ENCODE assay signal across 8 mouse cellular contexts in genomic region chr2:154855383-154855782, GRCm38 (mm10). TPM values are rescaled to one million over a fixed set of nuclear protein-coding genes. Genes with fewer than 3 reads are reported as not detected.
DNase-seq lines count a peak whose midpoint lies in the region; ATAC-seq and TF ChIP-seq lines count a peak whose summit lies in the region.

No protein-coding gene starts in this region.

- dilution Hi-C loops in CH12.LX (cut with MboI; ENCODE audit: extremely low pct_ligation_motif_present, extremely low pct_unique_long_range_greater_than_20kb, low sequenced_read_pairs): no loop called here

- H3K79me2 ChIP-seq in CH12.LX (replicated peaks; ENCODE audit: control insufficient read depth, extremely low read depth, insufficient read depth, poor library complexity, severe bottlenecking): peaks cover 16% of the 10 kb centered on the region

- peak; percentile 14 to 87; a peak in 2 of 4 replicates for TF ChIP-seq CTCF in CH12.LX (conservative IDR thresholded peaks at IDR 0.05 in 1 of 2, IDR thresholded peaks at IDR 0.05 in 1 of 2; ENCODE audit: low read depth in 2 of 2, low read length in 2 of 2)

- TF ChIP-seq POLR2A in CH12.LX (IDR thresholded peaks at IDR 0.05; ENCODE audit: low read depth, low read length): no peak

- peak; percentile 68 for DNase-seq in hindbrain, embryonic 11.5 days (ENCODE audit: low spot score)
- DNase-seq in CH12.LX (ENCODE audit: extremely low read depth): peak; percentile 58
- peak; percentile 24 for DNase-seq in c-Kit-positive CD71-negative TER-119-negative erythroid progenitor cells, embryonic 14.5 days (ENCODE audit: low read depth)
- DNase-seq in gastrocnemius, adult 8-10 months (ENCODE audit: low spot score in 2 of 2): peak; percentile 24 to 37
- peak; percentile 57 for DNase-seq in layer of hippocampus, adult 9-11 months
- DNase-seq in ovary, adult 18-20 months (ENCODE audit: low spot score): no peak

- H3K9me3 ChIP-seq in hindbrain, embryonic 11.5 days (ENCODE audit: control insufficient read depth, low read length): no peaks in the 10 kb centered on the region
- no peaks in the 10 kb centered on the region for H3K9me3 ChIP-seq in hindbrain, embryonic 13.5 days
- peaks cover 3% of the 10 kb centered on the region for H3K9me3 ChIP-seq in CH12.LX (replicated peaks; ENCODE audit: low read length)

- H3K27me3 ChIP-seq in hindbrain, embryonic 11.5 days (ENCODE audit: control insufficient read depth, insufficient read depth, low read length): no peaks in the 10 kb centered on the region
- no peaks in the 10 kb centered on the region for H3K27me3 ChIP-seq in hindbrain, embryonic 13.5 days
- no peaks in the 10 kb centered on the region for H3K27me3 ChIP-seq in CH12.LX (replicated peaks)

- no peak for ATAC-seq in hindbrain, embryonic 11.5 days (ENCODE audit: low FRiP score)
- ATAC-seq in hindbrain, embryonic 13.5 days (ENCODE audit: low FRiP score): no peak
- ATAC-seq in neutrophil, adult 5-6 weeks (ENCODE audit: extremely low read depth, insufficient number of reproducible peaks, low FRiP score, poor library complexity, severe bottlenecking): peak; percentile 51; the same call in 1 of the 2 replicates

- 100% methylated on average over 1 of the region's 1 CpGs for WGBS in hindbrain, embryonic 11.5 days
- 92% methylated on average over 1 of the region's 1 CpGs for WGBS in hindbrain, embryonic 13.5 days

- H3K27ac ChIP-seq in hindbrain, embryonic 11.5 days (ENCODE audit: low read depth, low read length): no peak overlapping the region
- H3K27ac ChIP-seq in hindbrain, embryonic 13.5 days: no peak overlapping the region
- no peak overlapping the region for H3K27ac ChIP-seq in CH12.LX (ENCODE audit: insufficient read depth, low read depth)

- TF ChIP-seq RAD21 in CH12.LX (IDR thresholded peaks at IDR 0.05; ENCODE audit: low read depth, low read length): peak; percentile 85

- no peak for TF ChIP-seq EP300 in CH12.LX (IDR thresholded peaks at IDR 0.05; ENCODE audit: low read length)

- H3K4me2 ChIP-seq in hindbrain, embryonic 11.5 days (replicated peaks; ENCODE audit: low read depth, low read length): no peak overlapping the region
- no peak overlapping the region for H3K4me2 ChIP-seq in hindbrain, embryonic 13.5 days
- H3K4me2 ChIP-seq in CH12.LX (ENCODE audit: insufficient read depth, low read depth, poor library complexity, severe bottlenecking): no peak overlapping the region

- in situ Hi-C loops in CH12.LX (cut with MboI; ENCODE audit: low pct_ligation_motif_present, low pct_unique_long_range_greater_than_20kb, low sequenced_read_pairs): loop anchor here (5.0 kb wide), 1 partner anchor 148 kb away; no protein-coding TSS in a partner anchor

- H3K9ac ChIP-seq in hindbrain, embryonic 11.5 days (ENCODE audit: low read depth, low read length): no peak overlapping the region
- H3K9ac ChIP-seq in hindbrain, embryonic 13.5 days: no peak overlapping the region
- no peak overlapping the region for H3K9ac ChIP-seq in CH12.LX (ENCODE audit: insufficient read depth, low read depth)

- H3K4me3 ChIP-seq in hindbrain, embryonic 11.5 days (ENCODE audit: low read depth, low read length): no peak overlapping the region
- H3K4me3 ChIP-seq in hindbrain, embryonic 13.5 days: no peak overlapping the region
- no peak overlapping the region for H3K4me3 ChIP-seq in CH12.LX (replicated peaks in 1 of 3; ENCODE audit: low read depth in 2 of 3, low read length in 2 of 3, poor library complexity in 1 of 3)

- no peaks in the 10 kb centered on the region for H3K4me1 ChIP-seq in hindbrain, embryonic 11.5 days (replicated peaks; ENCODE audit: control insufficient read depth, insufficient read depth, low read length)
- peaks cover 14% of the 10 kb centered on the region for H3K4me1 ChIP-seq in hindbrain, embryonic 13.5 days (replicated peaks)
- peaks cover 0 to 5% of the 10 kb centered on the region in 2 experiments; a peak in 1 of 4 replicates for H3K4me1 ChIP-seq in CH12.LX (ENCODE audit: control insufficient read depth in 1 of 2, insufficient read depth in 2 of 2)

- H3K36me3 ChIP-seq in hindbrain, embryonic 11.5 days (ENCODE audit: control insufficient read depth, insufficient read depth, low read length): no peaks in the 10 kb centered on the region
- H3K36me3 ChIP-seq in hindbrain, embryonic 13.5 days: peaks cover 24% of the 10 kb centered on the region
- peaks cover 24 to 66% of the 10 kb centered on the region in 2 experiments for H3K36me3 ChIP-seq in CH12.LX (replicated peaks in 1 of 2; ENCODE audit: control insufficient read depth in 1 of 2, insufficient read depth in 1 of 2, low read length in 1 of 2)

TF ChIP-seq in CH12.LX, 34 proteins besides CTCF, POLR2A, EP300 and RAD21:
- TF ChIP-seq ELF1 (IDR thresholded peaks at IDR 0.05; ENCODE audit: low read depth, low read length) (no peak), SMC3 (IDR thresholded peaks at IDR 0.05; ENCODE audit: low read depth, low read length) (peak; percentile 79), ZC3H11A (IDR thresholded peaks at IDR 0.05; ENCODE audit: low read depth, low read length) (peak; percentile 23; the same call in 1 of the 2 replicates)

RNA-seq across cellular contexts. Expression of gene Eif2s2, which starts 37.4 kb away (rescaled TPM):
- 126 and 127 TPM in 2 replicates for polyA plus RNA-seq in hindbrain, embryonic 11.5 days (2014; fragmentation: Nextera tagmentation; extraction: Ambion mirVana)
- 83.9 and 87.3 TPM in 2 replicates for polyA plus RNA-seq in hindbrain, embryonic 13.5 days (2015; fragmentation: Nextera tagmentation; extraction: Ambion mirVana)
- total RNA-seq in CH12.LX (2012; rRNA removed) (116 and 126 TPM in 2 replicates), CH12.LX (2014; rRNA removed) (256 and 269 TPM in 2 replicates)
- 219 and 276 TPM in 2 replicates for polyA plus RNA-seq in CH12.LX (2012; ENCODE audit: insufficient read length, low read depth)
- 100 to 1,000 TPM; 117 to 137 (median 121) TPM for total RNA-seq in gastrocnemius, adult 8-10 months (2022)
- total RNA-seq in neutrophil, adult 5-6 weeks (2017): 71.1 and 75.9 TPM in 2 replicates
